Comparison of ENCODE assay signal across 12 mouse cellular contexts in the genomic region with DNA sequence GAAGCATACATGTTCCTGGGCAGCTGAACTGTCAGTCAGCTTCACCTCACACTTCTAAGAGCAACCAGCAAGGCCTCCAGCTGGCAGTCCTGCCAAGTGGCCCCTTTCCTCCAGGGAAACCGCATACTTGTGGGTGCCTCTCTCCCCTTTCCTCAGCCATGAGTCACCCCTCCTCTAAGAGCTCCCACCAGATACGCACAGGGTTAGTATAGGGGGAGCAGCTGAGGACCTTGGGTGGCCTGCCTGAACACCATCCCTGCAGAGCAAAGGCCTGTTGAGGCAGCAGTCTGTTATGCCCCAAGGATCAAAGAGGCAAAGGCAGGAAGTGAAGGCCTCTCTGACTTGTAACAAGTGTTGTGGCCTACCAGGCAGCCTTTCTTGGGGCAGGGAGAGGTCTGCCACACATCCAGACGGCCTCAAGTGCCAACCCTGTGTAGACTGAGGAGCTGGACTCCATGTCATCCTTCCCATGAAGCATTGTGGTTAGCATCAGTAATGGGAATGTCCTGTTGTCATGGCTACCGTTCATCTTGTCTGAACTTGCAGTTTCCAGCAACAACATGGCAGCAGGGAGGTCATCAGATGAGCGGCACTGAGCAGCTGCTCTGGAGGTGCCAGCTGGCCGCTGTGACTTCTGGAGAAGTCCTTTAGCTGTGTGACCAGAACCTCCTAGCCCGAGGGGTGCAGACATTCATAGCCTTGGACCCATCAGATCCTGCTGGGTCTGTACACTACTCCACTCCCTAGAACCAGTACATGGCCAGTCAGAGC. TPM values are rescaled to one million over a fixed set of nuclear protein-coding genes. Genes with fewer than 3 reads are reported as not detected.
DNase-seq lines count a peak whose midpoint lies in the region; TF ChIP-seq lines count a peak whose summit lies in the region.
"Had no signal": no experiment of that assay in that cellular context is flagged by ENCODE, and none has a peak within 500 bp of the region (broad histone marks: within the 10 kb centered on the region; RNA-seq: fewer than 3 reads in every experiment).

No protein-coding gene starts in this region.

- TF ChIP-seq POLR2A in lung, adult 2 months (IDR thresholded peaks at IDR 0.05; ENCODE audit: borderline replicate concordance, extremely low read depth, low read depth, low read length): no peak

- TF ChIP-seq CTCF in lung, adult 2 months (IDR thresholded peaks at IDR 0.05; ENCODE audit: insufficient read depth, low read length): no peak

- no peak overlapping the region for H3K4me3 ChIP-seq in lung, adult 2 months (replicated peaks; ENCODE audit: extremely low read depth, low read depth, low read length)
- H3K4me3 ChIP-seq: embryonic facial prominence, embryonic 13.5 days had no signal

- H3K4me1 ChIP-seq in lung, adult 2 months (ENCODE audit: control insufficient read depth, insufficient read depth, low read length): peaks cover 10% of the 10 kb centered on the region

- DNase-seq in embryo, embryonic 11 days: peak; percentile 35
- no peak for DNase-seq in embryo, embryonic 9.5 days (ENCODE audit: extremely low spot score)
- peak; percentile 54 for DNase-seq in lung, postnatal 10 days
- no peak for DNase-seq in lung, adult 2 months
- peak; percentile 47 for DNase-seq in heart, postnatal 4 days
- peak; percentile 76 for DNase-seq in thymus, postnatal 0 days (ENCODE audit: low spot score)
- no peak for DNase-seq in kidney, adult 8-10 months
- no peak for DNase-seq in yolk sac, embryonic 10.5 days (ENCODE audit: low spot score)
- DNase-seq: adrenal gland, postnatal 25 days; gastrocnemius, postnatal 10 days; layer of hippocampus, adult 9-11 months had no signal

- 61% methylated on average over 7 of the region's 7 CpGs for WGBS in lung, adult 2 months

RNA-seq across cellular contexts. Expression of gene Morn1, which starts 40.4 kb away (rescaled TPM):
- polyA plus RNA-seq in lung, adult 2 months (2012; rRNA removed): 14.2 and 15.5 TPM in 2 replicates
- 1 to 10 TPM; 2.8 to 3.0 TPM for total RNA-seq in heart, postnatal 4 days (2021)
- 2.7 and 2.9 TPM in 2 replicates for polyA plus RNA-seq in thymus, postnatal 0 days (2015; fragmentation: Nextera tagmentation; extraction: Ambion mirVana)

RNA-seq across cellular contexts. Expression of gene Rer1, which starts 40.6 kb away (rescaled TPM):
- polyA plus RNA-seq in lung, adult 2 months (2012; rRNA removed): 76.1 and 85.9 TPM in 2 replicates
- 10 to 100 TPM; 76.1 to 78.4 TPM for total RNA-seq in heart, postnatal 4 days (2021)
- 184 and 189 TPM in 2 replicates for polyA plus RNA-seq in thymus, postnatal 0 days (2015; fragmentation: Nextera tagmentation; extraction: Ambion mirVana)

RNA-seq across cellular contexts. Expression of gene Pex10, which starts 60.0 kb away (rescaled TPM):
- polyA plus RNA-seq in lung, adult 2 months (2012; rRNA removed): 20.8 and 23.7 TPM in 2 replicates
- total RNA-seq in heart, postnatal 4 days (2021): 10 to 100 TPM; 16.6 to 17.1 TPM
- 15.9 and 16.3 TPM in 2 replicates for polyA plus RNA-seq in thymus, postnatal 0 days (2015; fragmentation: Nextera tagmentation; extraction: Ambion mirVana)

Comparison
In these comparisons a context has a peak if more than half of its experiments do, and no peak if none do; other contexts are left out.
1. DNase-seq: peak in embryo, embryonic 11 days (single experiment), lung, postnatal 10 days (single experiment), heart, postnatal 4 days (single experiment) and thymus, postnatal 0 days (single experiment); none in embryo, embryonic 9.5 days (single experiment), lung, adult 2 months (single experiment), kidney, adult 8-10 months (0 of 2) and yolk sac, embryonic 10.5 days (single experiment).